Comparison of ENCODE assay signal across 32 mouse cellular contexts in the genomic region with DNA sequence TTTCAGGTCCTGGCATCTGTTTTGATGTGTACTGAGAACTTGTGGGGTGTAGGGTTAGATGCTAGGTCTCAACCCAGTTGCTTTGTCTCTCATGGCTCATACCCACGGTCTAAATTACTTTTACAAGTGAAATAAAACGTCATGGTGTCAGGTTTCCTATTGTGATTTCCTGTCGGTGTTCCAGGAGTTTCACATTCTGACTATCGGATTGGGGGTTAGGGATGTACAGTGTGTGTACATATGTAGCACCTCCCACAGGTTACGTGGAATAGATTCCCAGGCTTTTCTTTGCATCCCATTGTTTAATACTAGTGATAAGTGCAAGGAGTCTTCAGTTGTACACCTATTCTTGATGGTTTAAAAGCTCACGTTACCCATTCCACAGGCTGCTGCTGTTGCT. TPM values are rescaled to one million over a fixed set of nuclear protein-coding genes. Genes with fewer than 3 reads are reported as not detected.
A peak's percentile ranks its signal among the peaks of the same experiment; 100 is the strongest.
DNase-seq lines count a peak whose midpoint lies in the region; ATAC-seq and TF ChIP-seq lines count a peak whose summit lies in the region.
"Had no signal": no experiment of that assay in that cellular context is flagged by ENCODE, and none has a peak within 500 bp of the region (broad histone marks: within the 10 kb centered on the region; RNA-seq: fewer than 3 reads in every experiment).

No protein-coding gene starts in this region.

- WGBS in kidney, postnatal 0 days: 13% methylated on average over 6 of the region's 6 CpGs
- 19% methylated on average over 6 of the region's 6 CpGs for WGBS in limb, embryonic 13.5 days

- H3K9me3 ChIP-seq in kidney, postnatal 0 days (replicated peaks; ENCODE audit: low read length): no peaks in the 10 kb centered on the region
- no peaks in the 10 kb centered on the region for H3K9me3 ChIP-seq in limb, embryonic 13.5 days
- H3K9me3 ChIP-seq: forebrain, embryonic 10.5 days; forebrain, embryonic 15.5 days; heart, embryonic 13.5 days; liver, embryonic 12.5 days; midbrain, embryonic 13.5 days had no signal

- no peak overlapping the region for H3K4me3 ChIP-seq in kidney, postnatal 0 days (replicated peaks; ENCODE audit: low read depth, low read length)
- H3K4me3 ChIP-seq in limb, embryonic 13.5 days: no peak overlapping the region
- H3K4me3 ChIP-seq: forebrain, embryonic 10.5 days; forebrain, embryonic 15.5 days; gastrocnemius, adult 2 months; heart, embryonic 13.5 days; liver, embryonic 12.5 days; midbrain, embryonic 13.5 days had no signal

- no peak overlapping the region for H3K9ac ChIP-seq in kidney, postnatal 0 days (ENCODE audit: low read depth, low read length)
- no peak overlapping the region for H3K9ac ChIP-seq in limb, embryonic 13.5 days
- H3K9ac ChIP-seq: forebrain, embryonic 15.5 days; heart, embryonic 13.5 days; hindbrain, embryonic 14.5 days; liver, embryonic 12.5 days; liver, postnatal 0 days; midbrain, embryonic 13.5 days had no signal

- no peak for ATAC-seq in kidney, postnatal 0 days (replicated peaks; ENCODE audit: low FRiP score, low read depth)
- peak; percentile 64; the same call in 1 of the 2 replicates for ATAC-seq in limb, embryonic 13.5 days (ENCODE audit: low FRiP score, low read depth)
- ATAC-seq in erythroid progenitor cell, adult 5-6 weeks (replicated peaks; ENCODE audit: low FRiP score, poor library complexity, severe bottlenecking): no peak
- ATAC-seq: activated CD4-positive, CD25-positive, alpha-beta regulatory T cell, adult 4 months; forebrain, embryonic 15.5 days; liver, embryonic 12.5 days; liver, postnatal 0 days; lung, postnatal 0 days; midbrain, embryonic 13.5 days had no signal

- H3K36me3 ChIP-seq in kidney, postnatal 0 days (ENCODE audit: insufficient read depth, low read length): no peaks in the 10 kb centered on the region
- H3K36me3 ChIP-seq in limb, embryonic 13.5 days: no peaks in the 10 kb centered on the region
- H3K36me3 ChIP-seq: forebrain, embryonic 10.5 days; forebrain, embryonic 15.5 days; heart, embryonic 13.5 days; liver, embryonic 12.5 days; midbrain, embryonic 13.5 days had no signal

- no peak overlapping the region for H3K27ac ChIP-seq in kidney, postnatal 0 days
- no peak overlapping the region for H3K27ac ChIP-seq in limb, embryonic 13.5 days
- H3K27ac ChIP-seq: forebrain, embryonic 10.5 days; forebrain, embryonic 15.5 days; gastrocnemius, adult 2 months; heart, embryonic 13.5 days; hindbrain, embryonic 14.5 days; liver, embryonic 12.5 days; macrophage; midbrain, embryonic 13.5 days had no signal

- H3K4me2 ChIP-seq in kidney, postnatal 0 days (ENCODE audit: low read length): 0 out of 2 replicates have a peak overlapping the region, but pooled peaks have one; percentile 4
- H3K4me2 ChIP-seq in limb, embryonic 13.5 days (replicated peaks): peak overlapping the region; percentile 19; the same call in 1 of the 2 replicates
- H3K4me2 ChIP-seq: forebrain, embryonic 15.5 days; heart, embryonic 13.5 days; hindbrain, embryonic 14.5 days; liver, embryonic 12.5 days; midbrain, embryonic 13.5 days had no signal

- no peaks in the 10 kb centered on the region for H3K27me3 ChIP-seq in kidney, postnatal 0 days (ENCODE audit: insufficient read depth, low read length)
- H3K27me3 ChIP-seq in limb, embryonic 13.5 days: no peaks in the 10 kb centered on the region
- H3K27me3 ChIP-seq: CH12.LX; forebrain, embryonic 15.5 days; heart, embryonic 13.5 days; liver, embryonic 12.5 days; midbrain, embryonic 13.5 days had no signal

- DNase-seq in embryo, embryonic 11 days: peak; percentile 15
- DNase-seq in embryo, embryonic 10.5 days (ENCODE audit: low spot score): no peak
- peak; percentile 17 for DNase-seq in kidney, postnatal 0 days (ENCODE audit: low spot score)
- no peak for DNase-seq in kidney, postnatal 36 days
- peak; percentile 49 for DNase-seq in forelimb bud, embryonic 11.5 days (ENCODE audit: low read depth, low spot score)
- DNase-seq in thymus, postnatal 4 days: no peak
- DNase-seq: adrenal gland, adult 2 months; adrenal gland, postnatal 36 days; cerebellum, adult 18-20 months; cerebellum, postnatal 14 days; gastrocnemius, adult 2 months; gastrocnemius, postnatal 36 days; heart, adult 18-20 months; heart, postnatal 10 days; layer of hippocampus, postnatal 36 days; liver, postnatal 0 days; right cerebral cortex, postnatal 14 days; thymus, adult 18-20 months; thymus, postnatal 25 days had no signal

- no peak for TF ChIP-seq CTCF in kidney, postnatal 0 days (IDR thresholded peaks at IDR 0.05; ENCODE audit: low read depth)

- H3K4me1 ChIP-seq in kidney, postnatal 0 days (replicated peaks; ENCODE audit: insufficient read depth, low read length): peaks cover 7% of the 10 kb centered on the region; the same call in 1 of the 2 replicates
- H3K4me1 ChIP-seq in limb, embryonic 13.5 days: peaks cover 20% of the 10 kb centered on the region
- H3K4me1 ChIP-seq: forebrain, embryonic 15.5 days; liver, embryonic 12.5 days had no signal

RNA-seq across cellular contexts. Expression of a gene that starts 38.5 kb away (rescaled TPM):
- 2.4 and 2.7 TPM in 2 replicates for polyA plus RNA-seq in kidney, postnatal 0 days (2015; fragmentation: Nextera tagmentation; extraction: Ambion mirVana)
- 0.75 and 0.98 TPM in 2 replicates for polyA plus RNA-seq in limb, embryonic 13.5 days (2015; fragmentation: Nextera tagmentation; extraction: Ambion mirVana)
- 1.3 and 3.6 TPM in 2 replicates for total RNA-seq in erythroid progenitor cell, adult 5-6 weeks (2015; ENCODE audit: low replicate concordance)
- total RNA-seq in erythroid progenitor cell, adult 5-6 weeks (2017; ENCODE audit: low replicate concordance): 0.51 and 1.6 TPM in 2 replicates
- total RNA-seq: megakaryocyte-erythroid progenitor cell, adult 5-6 weeks had no signal

Comparison
In these comparisons a context has a peak if more than half of its experiments do, and no peak if none do; other contexts are left out.
1. DNase-seq: peak in embryo, embryonic 11 days (single experiment), kidney, postnatal 0 days (single experiment) and forelimb bud, embryonic 11.5 days (single experiment); none in embryo, embryonic 10.5 days (single experiment), kidney, postnatal 36 days (0 of 2) and thymus, postnatal 4 days (single experiment).